Mouse (Mus musculus): ENCODE measurements around the gene Inpp5b.

GRCm38 (mm10) chr4:124824967-124825366 is 83.3 kb downstream of the Inpp5b start:
- TF ChIP-seq CTCF (IDR thresholded peaks at IDR 0.05; ENCODE audit: borderline replicate concordance, extremely low read depth, insufficient read depth, insufficient read length): no peak
- TF ChIP-seq POLR2A (IDR thresholded peaks at IDR 0.05; ENCODE audit: borderline replicate concordance, extremely low read depth, insufficient read depth, insufficient read length, poor library complexity, severe bottlenecking): no peak

Data from brain, embryonic 14.5 days (tissue).